Mouse (Mus musculus) limb, embryonic 13.5 days (tissue): ENCODE measurements at regions not wholly inside any gene's neighbourhood (a gene's known extent, or its start where the extent isn't known, plus 50 kb on each side); places are given as distances from the start of the nearest gene placed in this dataset.

Experiments used
- ATAC-seq: fragments of 200-750 bp; cut with Nextera tagmentation; 2 replicates; pipeline ENCODE4 v1.8.0; 2017; ENCODE audit warnings: low read depth, moderate number of reproducible peaks, moderate TSS enrichment; ENCODE audit not compliant: low FRiP score
- H3K27ac ChIP-seq: fragments of 300-500 bp; sonication (generic); 2 replicates; pipeline ENCODE4 v1.5.1; 2015; ENCODE audit warnings: inconsistent platforms, mild to moderate bottlenecking, moderate library complexity
- H3K27me3 ChIP-seq: fragments of 300-500 bp; sonication (generic); 2 replicates; pipeline ENCODE4 v1.6.1; 2015; ENCODE audit warnings: mild to moderate bottlenecking, inconsistent platforms
- H3K36me3 ChIP-seq: fragments of 300-500 bp; sonication (generic); 2 replicates; pipeline ENCODE4 v1.6.1; 2015; ENCODE audit warnings: inconsistent platforms, mild to moderate bottlenecking, moderate library complexity
- H3K4me1 ChIP-seq: fragments of 300-500 bp; sonication (generic); 2 replicates; pipeline ENCODE4 v1.6.1; 2015; ENCODE audit warnings: inconsistent platforms
- H3K4me2 ChIP-seq: fragments of 300-500 bp; sonication (generic); replicated peaks from 2 replicates; pipeline ENCODE4 v1.6.1; 2015; ENCODE audit warnings: inconsistent platforms, mild to moderate bottlenecking, moderate library complexity
- H3K4me3 ChIP-seq: fragments of 300-500 bp; sonication (generic); 2 replicates; pipeline ENCODE4 v1.5.1; 2015; ENCODE audit warnings: moderate library complexity, mild to moderate bottlenecking, inconsistent platforms
- H3K9ac ChIP-seq: fragments of 300-500 bp; sonication (generic); 2 replicates; pipeline ENCODE4 v1.6.1; 2015; ENCODE audit warnings: mild to moderate bottlenecking, inconsistent platforms
- H3K9me3 ChIP-seq: fragments of 300-500 bp; sonication (generic); 2 replicates; pipeline ENCODE4 v1.6.1; 2016; ENCODE audit warnings: inconsistent platforms
- WGBS: fragments of 180-500 bp; shearing (Covaris S2); methylation state at CpG from one replicate; pipeline ENCODE4 v1.1.7; 2015; 5-methylcytosine and 5-hydroxymethylcytosine counted together

GRCm38 (mm10) chr13:110784162-110784785 lies 389.4 kb downstream of the Plk2 start:
- Histone ChIP-seq H3K27ac (no peak overlapping the region), H3K9me3 (no peaks in the 10 kb centered on the region), H3K4me2 (no peak overlapping the region), H3K36me3 (no peaks in the 10 kb centered on the region), H3K9ac (no peak overlapping the region), H3K27me3 (no peaks in the 10 kb centered on the region), H3K4me1 (0 out of 2 replicates have a peak, but pooled peaks cover 4% of the 10 kb centered on the region), H3K4me3 (no peak overlapping the region)
- WGBS, result 57% methylated on average over 12 of the region's 12 CpGs
- no peak for ATAC-seq

GRCm38 (mm10) chr13:110784822-110785221 lies 390.0 kb downstream of the Plk2 start:
- Histone ChIP-seq H3K9ac (no peak overlapping the region), H3K4me1 (0 out of 2 replicates have a peak, but pooled peaks cover 4% of the 10 kb centered on the region), H3K4me2 (no peak overlapping the region), H3K9me3 (no peaks in the 10 kb centered on the region), H3K27ac (no peak overlapping the region), H3K36me3 (no peaks in the 10 kb centered on the region), H3K4me3 (no peak overlapping the region), H3K27me3 (no peaks in the 10 kb centered on the region)
- no peak for ATAC-seq
- 27% methylated on average over 5 of the region's 5 CpGs for WGBS

GRCm38 (mm10) chr13:110798313-110798712 lies 403.5 kb downstream of the Plk2 start:
- Histone ChIP-seq H3K27ac (no peak overlapping the region), H3K9me3 (no peaks in the 10 kb centered on the region), H3K36me3 (no peaks in the 10 kb centered on the region), H3K27me3 (no peaks in the 10 kb centered on the region), H3K4me3 (no peak overlapping the region), H3K9ac (no peak overlapping the region), H3K4me1 (0 out of 2 replicates have a peak, but pooled peaks cover 3% of the 10 kb centered on the region), H3K4me2 (no peak overlapping the region)
- 59% methylated on average over 7 of the region's 7 CpGs for WGBS
- ATAC-seq, result no peak

- no peak overlapping the region for H3K9ac ChIP-seq
- no peak overlapping the region for H3K4me2 ChIP-seq
- ATAC-seq, result no peak
- 0 out of 2 replicates have a peak, but pooled peaks cover 3% of the 10 kb centered on the region for H3K4me1 ChIP-seq
- no peaks in the 10 kb centered on the region for H3K36me3 ChIP-seq
- H3K27me3 ChIP-seq, result no peaks in the 10 kb centered on the region
- H3K27ac ChIP-seq, result no peak overlapping the region
- 51% methylated on average over 6 of the region's 6 CpGs for WGBS
- no peak overlapping the region for H3K4me3 ChIP-seq
- no peaks in the 10 kb centered on the region for H3K9me3 ChIP-seq
Observed at GRCm38 (mm10) chr13:110802841-110803240, 408.0 kb downstream of the Plk2 start.

GRCm38 (mm10) chr13:110812401-110812800 lies 417.6 kb downstream of the Plk2 start:
- Histone ChIP-seq H3K4me3 (no peak overlapping the region), H3K27me3 (no peaks in the 10 kb centered on the region), H3K4me2 (no peak overlapping the region), H3K9ac (no peak overlapping the region), H3K9me3 (no peaks in the 10 kb centered on the region), H3K27ac (no peak overlapping the region), H3K36me3 (no peaks in the 10 kb centered on the region), H3K4me1 (no peaks in the 10 kb centered on the region)
- WGBS, result 59% methylated on average over 6 of the region's 6 CpGs
- no peak for ATAC-seq

- Histone ChIP-seq H3K27ac (no peak overlapping the region), H3K4me3 (no peak overlapping the region), H3K9ac (no peak overlapping the region), H3K4me1 (no peaks in the 10 kb centered on the region), H3K27me3 (no peaks in the 10 kb centered on the region), H3K36me3 (no peaks in the 10 kb centered on the region), H3K4me2 (no peak overlapping the region), H3K9me3 (no peaks in the 10 kb centered on the region)
- no peak for ATAC-seq
- 88% methylated on average over 1 of the region's 1 CpGs for WGBS
Observed at GRCm38 (mm10) chr13:110814066-110814465, 419.2 kb downstream of the Plk2 start.

GRCm38 (mm10) chr13:110819301-110819862 lies 424.5 kb downstream of the Plk2 start:
- no peak overlapping the region for H3K9ac ChIP-seq
- H3K4me1 ChIP-seq, result 0 out of 2 replicates have a peak, but pooled peaks cover 4% of the 10 kb centered on the region
- H3K9me3 ChIP-seq, result no peaks in the 10 kb centered on the region
- no peak overlapping the region for H3K4me3 ChIP-seq
- ATAC-seq, result no peak
- 48% methylated on average over 2 of the region's 2 CpGs for WGBS
- no peak overlapping the region for H3K27ac ChIP-seq
- no peak overlapping the region for H3K4me2 ChIP-seq
- H3K36me3 ChIP-seq, result no peaks in the 10 kb centered on the region
- H3K27me3 ChIP-seq, result no peaks in the 10 kb centered on the region

GRCm38 (mm10) chr13:110824878-110825277 lies 429.9 kb upstream of the Actbl2 start:
- Histone ChIP-seq H3K9ac (no peak overlapping the region), H3K4me1 (no peaks in the 10 kb centered on the region), H3K27ac (no peak overlapping the region), H3K36me3 (no peaks in the 10 kb centered on the region), H3K27me3 (no peaks in the 10 kb centered on the region), H3K4me2 (no peak overlapping the region), H3K9me3 (no peaks in the 10 kb centered on the region), H3K4me3 (no peak overlapping the region)
- no peak for ATAC-seq
- WGBS, result 82% methylated on average over 9 of the region's 9 CpGs

GRCm38 (mm10) chr13:110832442-110832841 lies 422.4 kb upstream of the Actbl2 start:
- no peak for ATAC-seq
- Histone ChIP-seq H3K27me3 (no peaks in the 10 kb centered on the region), H3K4me2 (no peak overlapping the region), H3K36me3 (no peaks in the 10 kb centered on the region), H3K9me3 (no peaks in the 10 kb centered on the region), H3K4me3 (no peak overlapping the region), H3K4me1 (peaks cover 4% of the 10 kb centered on the region; the same call in 1 of the 2 replicates), H3K9ac (no peak overlapping the region), H3K27ac (no peak overlapping the region)
- 39% methylated on average over 5 of the region's 5 CpGs for WGBS

GRCm38 (mm10) chr13:110836936-110837335 lies 417.9 kb upstream of the Actbl2 start:
- ATAC-seq, result no peak
- 27% methylated on average over 7 of the region's 7 CpGs for WGBS

GRCm38 (mm10) chr13:110841949-110842348 lies 412.9 kb upstream of the Actbl2 start:
- ATAC-seq, result no peak
- H3K9me3 ChIP-seq, result no peaks in the 10 kb centered on the region
- H3K27me3 ChIP-seq, result no peaks in the 10 kb centered on the region
- H3K9ac ChIP-seq, result no peak overlapping the region
- no peak overlapping the region for H3K4me2 ChIP-seq
- H3K36me3 ChIP-seq, result no peaks in the 10 kb centered on the region
- H3K27ac ChIP-seq, result no peak overlapping the region
- H3K4me1 ChIP-seq, result peaks cover under 1% of the 10 kb centered on the region; the same call in 1 of the 2 replicates
- 91% methylated on average over 7 of the region's 7 CpGs for WGBS
- H3K4me3 ChIP-seq, result no peak overlapping the region

More at GRCm38 (mm10) chr13:110836936-110837335, 417.9 kb upstream of the Actbl2 start:
- no peak overlapping the region for H3K9ac ChIP-seq
- no peaks in the 10 kb centered on the region for H3K27me3 ChIP-seq
- H3K4me1 ChIP-seq, result peaks cover 4% of the 10 kb centered on the region; the same call in 1 of the 2 replicates
- H3K36me3 ChIP-seq, result no peaks in the 10 kb centered on the region
- no peak overlapping the region for H3K27ac ChIP-seq
- no peaks in the 10 kb centered on the region for H3K9me3 ChIP-seq
- H3K4me2 ChIP-seq, result 0 out of 2 replicates have a peak overlapping the region, but pooled peaks have one; percentile 11
- H3K4me3 ChIP-seq, result no peak overlapping the region

- H3K4me3 ChIP-seq, result no peak overlapping the region
- no peaks in the 10 kb centered on the region for H3K36me3 ChIP-seq
- no peak overlapping the region for H3K9ac ChIP-seq
- no peaks in the 10 kb centered on the region for H3K27me3 ChIP-seq
- H3K9me3 ChIP-seq, result no peaks in the 10 kb centered on the region
- no peak overlapping the region for H3K4me2 ChIP-seq
- H3K4me1 ChIP-seq, result no peaks in the 10 kb centered on the region
- H3K27ac ChIP-seq, result no peak overlapping the region
- 86% methylated on average over 2 of the region's 2 CpGs for WGBS
- no peak for ATAC-seq
Observed at GRCm38 (mm10) chr13:110845695-110846094, 409.1 kb upstream of the Actbl2 start.
